Mouse (Mus musculus) heart, embryonic 11.5 days (tissue): Measurements from ENCODE around the gene Calm2. TPM values are rescaled to one million over a fixed set of nuclear protein-coding genes. Genes with fewer than 3 reads are reported as not detected.

Experiments
- ATAC-seq: fragments of 200-750 bp; cut with Nextera tagmentation; replicated peaks from 2 replicates; pipeline ENCODE4 v1.8.0; 2017; ENCODE audit warnings: moderate library complexity; ENCODE audit not compliant: insufficient number of reproducible peaks, low FRiP score, low TSS enrichment
- H3K27ac ChIP-seq: fragments of 300-500 bp; sonication (generic); 2 replicates; pipeline ENCODE4 v1.5.1; 2014; ENCODE audit warnings: mild to moderate bottlenecking, low read depth, low read length
- H3K27me3 ChIP-seq: fragments of 300-500 bp; sonication (generic); 2 replicates; pipeline ENCODE4 v1.6.1; 2014; ENCODE audit warnings: mild to moderate bottlenecking, low read length, mixed read lengths; ENCODE audit not compliant: control insufficient read depth, insufficient read depth
- H3K36me3 ChIP-seq: fragments of 300-500 bp; sonication (generic); 2 replicates; pipeline ENCODE4 v1.6.1; 2014; ENCODE audit warnings: mild to moderate bottlenecking, low read length, moderate library complexity, mixed read lengths; ENCODE audit not compliant: control insufficient read depth, insufficient read depth
- H3K4me1 ChIP-seq: fragments of 300-500 bp; sonication (generic); 2 replicates; pipeline ENCODE4 v1.6.1; 2014; ENCODE audit warnings: low read length; ENCODE audit not compliant: control insufficient read depth, insufficient read depth
- H3K4me2 ChIP-seq: fragments of 300-500 bp; sonication (generic); 2 replicates; pipeline ENCODE4 v1.6.1; 2014; ENCODE audit warnings: mild to moderate bottlenecking, moderate library complexity
- H3K4me3 ChIP-seq: fragments of 300-500 bp; sonication (generic); 2 replicates; pipeline ENCODE4 v1.5.1; 2014; ENCODE audit warnings: low read depth, low read length
- H3K9ac ChIP-seq: fragments of 300-500 bp; sonication (generic); 2 replicates; pipeline ENCODE4 v1.6.1; 2014; ENCODE audit warnings: mild to moderate bottlenecking, low read depth, low read length, moderate library complexity
- H3K9me3 ChIP-seq: fragments of 300-500 bp; sonication (generic); replicated peaks from 2 replicates; pipeline ENCODE4 v1.6.1; 2016; ENCODE audit warnings: low read length; ENCODE audit not compliant: control insufficient read depth
- WGBS: fragments of 180-500 bp; shearing (Covaris S2); extraction: QIAGEN DNeasy Blood & Tissue Kit; methylation state at CpG from one replicate; pipeline ENCODE4 v1.1.7; 2014; ENCODE audit not compliant: insufficient replicate concordance; 5-methylcytosine and 5-hydroxymethylcytosine counted together
- polyA plus RNA-seq: library from polyadenylated mRNA; unstranded; fragments of >200 nt; fragmentation: Nextera tagmentation; extraction: Ambion mirVana; gene quantifications from 2 replicates; pipeline ENCODE4 v1.2.1, GENCODE M21; 2014

Gene Calm2
- polyA plus RNA-seq, 1 experiment from 2014 or later, result 724 TPM

DNA sequence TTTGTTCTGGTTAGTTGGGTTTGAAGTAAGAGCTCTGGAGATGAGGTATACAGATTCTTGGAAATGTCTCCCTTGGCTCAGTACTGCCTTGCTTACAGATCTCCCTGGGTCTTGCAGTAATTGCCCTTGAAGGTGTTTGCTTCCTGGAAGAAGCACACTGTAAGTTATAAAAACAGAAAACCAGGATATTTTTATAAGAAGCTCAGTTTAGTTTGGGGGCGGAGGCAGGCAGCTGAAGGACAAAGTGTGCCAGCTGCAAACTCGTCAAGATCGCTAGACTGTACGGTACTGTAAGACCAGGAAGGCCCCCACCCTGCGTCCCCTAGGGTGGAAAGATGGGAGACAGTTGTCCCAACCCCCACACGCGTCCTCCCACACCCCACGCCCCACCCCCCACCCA is 28.6 kb upstream of the Calm2 start:
- H3K27ac ChIP-seq, result no peak overlapping the region
- peaks cover 29% of the 10 kb centered on the region for H3K4me1 ChIP-seq
- H3K27me3 ChIP-seq, result no peaks in the 10 kb centered on the region
- no peak overlapping the region for H3K9ac ChIP-seq
- no peak overlapping the region for H3K4me2 ChIP-seq
- WGBS, result 46% methylated on average over 8 of the region's 8 CpGs
- no peaks in the 10 kb centered on the region for H3K9me3 ChIP-seq
- ATAC-seq, result no peak
- H3K4me3 ChIP-seq, result no peak overlapping the region
- H3K36me3 ChIP-seq, result no peaks in the 10 kb centered on the region

DNA sequence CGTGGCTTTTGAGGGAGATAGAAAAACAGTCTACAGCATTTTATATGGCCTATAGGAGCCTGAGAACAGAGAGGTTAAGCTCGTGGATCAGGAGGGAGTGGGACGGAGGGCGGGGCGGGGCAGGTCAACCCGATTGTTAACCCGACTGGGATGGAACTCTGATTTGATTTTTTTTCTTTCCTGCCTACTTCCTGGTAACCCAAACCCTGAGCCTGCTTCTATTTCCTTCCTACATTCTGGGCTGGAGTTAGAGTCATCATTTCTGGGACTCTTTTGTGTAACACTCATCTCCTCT is 27.7 kb upstream of the Calm2 start:
- Histone ChIP-seq H3K9ac (peak overlapping the region; percentile 59; the same call in 1 of the 2 replicates), H3K9me3 (no peaks in the 10 kb centered on the region), H3K27me3 (no peaks in the 10 kb centered on the region), H3K4me2 (peak overlapping the region; percentile 75), H3K4me1 (peaks cover 31% of the 10 kb centered on the region), H3K27ac (no peak overlapping the region), H3K4me3 (peak overlapping the region; percentile 41), H3K36me3 (no peaks in the 10 kb centered on the region)
- 4% methylated on average over 7 of the region's 7 CpGs for WGBS
- 0 out of 2 replicates have a peak, but pooled peaks have one; percentile 9 for ATAC-seq

DNA sequence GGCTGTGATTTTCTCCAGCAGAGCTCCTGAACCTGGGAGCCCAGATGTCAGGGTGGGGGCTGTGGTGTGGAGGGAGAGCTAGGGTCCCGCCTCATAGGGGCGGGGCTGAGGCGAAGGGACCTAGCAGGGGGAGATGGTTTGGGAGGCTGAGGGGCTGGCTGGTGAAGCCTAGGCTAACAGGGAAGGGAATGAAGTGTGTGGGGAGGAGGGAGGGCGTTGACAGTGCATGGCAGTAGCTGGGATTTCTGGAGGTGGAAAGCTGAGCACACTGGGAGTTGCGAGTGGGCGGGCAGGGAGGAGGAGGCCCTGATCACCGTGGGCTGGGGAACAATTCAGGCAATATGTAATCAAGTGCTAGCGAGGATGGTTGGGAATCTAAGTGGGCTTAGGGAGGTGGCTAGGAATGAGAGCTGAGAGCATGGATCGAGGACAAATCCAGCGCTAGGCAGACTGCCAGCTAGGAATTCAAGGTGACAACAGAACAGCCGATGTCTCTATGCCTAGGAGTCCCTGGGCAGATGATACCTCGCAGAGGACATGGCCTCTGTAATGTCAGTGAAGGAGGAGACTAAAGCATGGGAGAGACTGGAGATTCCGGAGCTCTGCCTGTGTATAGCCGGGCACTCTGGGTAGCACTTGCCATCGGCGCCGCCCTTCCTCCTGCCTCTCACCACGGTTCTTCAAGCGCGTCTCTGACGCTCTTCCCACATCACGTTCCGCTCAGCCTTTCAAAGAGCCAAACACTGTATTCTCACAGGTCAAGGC is 27.2 kb upstream of the Calm2 start:
- peak overlapping the region; percentile 67 for H3K27ac ChIP-seq
- no peaks in the 10 kb centered on the region for H3K9me3 ChIP-seq
- no peaks in the 10 kb centered on the region for H3K27me3 ChIP-seq
- H3K36me3 ChIP-seq, result no peaks in the 10 kb centered on the region
- ATAC-seq, result peak; percentile 37
- peak overlapping the region; percentile 59 for H3K9ac ChIP-seq
- H3K4me2 ChIP-seq, result peak overlapping the region; percentile 75
- WGBS, result 1% methylated on average over 23 of the region's 23 CpGs
- H3K4me1 ChIP-seq, result peaks cover 31% of the 10 kb centered on the region
- peak overlapping the region; percentile 41 for H3K4me3 ChIP-seq

DNA sequence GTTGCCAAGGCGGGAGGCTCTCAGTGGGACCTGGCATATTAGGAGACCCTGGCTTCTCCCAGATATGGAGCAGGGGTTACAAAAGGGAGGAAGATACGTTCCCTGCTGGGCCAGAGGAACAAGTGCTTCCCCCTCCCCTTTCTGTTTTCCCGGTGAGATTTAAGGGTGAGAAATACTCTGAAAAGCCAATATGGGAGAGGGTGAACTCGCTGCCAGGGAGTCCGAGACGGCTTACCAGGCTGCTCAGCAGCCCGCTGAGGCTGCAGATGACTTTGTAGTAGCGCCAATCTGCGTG is 26.7 kb upstream of the Calm2 start:
- Histone ChIP-seq H3K27me3 (no peaks in the 10 kb centered on the region), H3K4me3 (peak overlapping the region; percentile 41), H3K4me1 (peaks cover 31% of the 10 kb centered on the region), H3K4me2 (peak overlapping the region; percentile 75), H3K36me3 (no peaks in the 10 kb centered on the region), H3K9ac (peak overlapping the region; percentile 59), H3K9me3 (no peaks in the 10 kb centered on the region), H3K27ac (peak overlapping the region; percentile 67)
- 6% methylated on average over 9 of the region's 9 CpGs for WGBS
- ATAC-seq, result no peak

DNA sequence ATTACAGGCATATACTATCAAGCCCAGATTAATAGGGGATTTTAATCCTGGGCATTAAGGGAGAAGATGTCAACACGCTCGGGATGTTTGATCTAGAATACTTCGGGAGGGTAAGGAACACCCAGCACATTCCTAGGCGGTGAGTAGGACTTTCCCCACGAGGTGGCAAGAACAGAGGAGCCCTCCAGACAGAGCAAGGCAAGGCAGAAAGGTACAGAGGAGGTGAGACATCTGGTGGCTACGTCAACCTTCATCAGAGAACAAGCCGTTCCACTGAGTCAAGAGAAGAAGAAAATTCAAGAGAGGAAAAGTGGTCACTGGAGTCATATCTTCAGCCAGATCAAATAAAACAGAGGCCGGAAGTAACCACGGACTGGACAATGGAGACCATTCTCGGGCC is 26.1 kb upstream of the Calm2 start:
- Histone ChIP-seq H3K27me3 (no peaks in the 10 kb centered on the region), H3K36me3 (no peaks in the 10 kb centered on the region), H3K9me3 (no peaks in the 10 kb centered on the region), H3K4me2 (peak overlapping the region; percentile 75), H3K27ac (peak overlapping the region; percentile 67), H3K4me1 (peaks cover 31% of the 10 kb centered on the region), H3K4me3 (peak overlapping the region; percentile 41), H3K9ac (peak overlapping the region; percentile 59; the same call in 1 of the 2 replicates)
- 31% methylated on average over 10 of the region's 10 CpGs for WGBS
- 0 out of 2 replicates have a peak, but pooled peaks have one; percentile 9 for ATAC-seq

DNA sequence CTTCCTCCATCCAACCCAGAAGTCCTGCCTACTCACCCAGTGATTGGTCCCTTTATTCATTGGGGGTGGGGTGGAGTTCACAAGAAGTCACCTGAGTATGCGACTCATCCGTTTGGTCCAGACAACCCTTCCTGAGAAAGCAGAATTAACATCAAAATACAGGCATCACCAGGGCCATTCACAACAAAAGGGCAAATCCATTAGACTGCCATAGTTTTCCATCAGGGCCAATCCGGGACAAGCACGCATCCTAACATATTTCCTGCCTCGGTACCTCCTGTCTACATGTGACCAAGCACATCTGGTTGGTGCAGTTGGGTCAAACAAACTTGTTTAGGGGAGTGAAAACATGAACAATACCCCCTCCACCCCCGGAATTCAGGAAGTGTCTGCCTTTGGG is 24.9 kb upstream of the Calm2 start:
- Histone ChIP-seq H3K4me1 (peaks cover 27% of the 10 kb centered on the region), H3K9me3 (no peaks in the 10 kb centered on the region), H3K4me3 (no peak overlapping the region), H3K36me3 (no peaks in the 10 kb centered on the region), H3K4me2 (no peak overlapping the region), H3K27ac (no peak overlapping the region), H3K27me3 (no peaks in the 10 kb centered on the region), H3K9ac (no peak overlapping the region)
- WGBS, result 58% methylated on average over 6 of the region's 6 CpGs
- no peak for ATAC-seq

DNA sequence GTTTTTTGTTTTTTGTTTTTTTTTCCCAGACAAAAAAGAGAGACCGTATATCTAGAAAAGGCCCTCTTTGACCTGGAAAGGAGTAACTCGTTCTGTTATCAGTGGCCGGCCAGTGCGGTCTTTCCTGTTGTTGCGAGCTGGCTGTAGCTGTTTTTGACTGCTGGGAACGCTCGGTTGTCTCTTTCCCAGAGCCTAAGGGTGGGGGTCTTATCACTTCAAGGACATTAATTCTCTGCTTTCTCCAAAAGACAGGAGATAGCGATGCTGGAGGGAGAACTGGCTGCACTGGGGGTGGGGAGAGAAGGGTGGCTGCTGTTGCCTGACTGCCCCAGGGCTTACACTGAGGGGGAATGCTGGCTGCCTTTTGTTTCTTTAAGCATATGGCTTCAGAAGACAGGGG is 24.1 kb upstream of the Calm2 start:
- H3K4me3 ChIP-seq, result no peak overlapping the region
- H3K4me1 ChIP-seq, result peaks cover 27% of the 10 kb centered on the region
- no peaks in the 10 kb centered on the region for H3K27me3 ChIP-seq
- 0 out of 2 replicates have a peak, but pooled peaks have one; percentile 43 for ATAC-seq
- H3K4me2 ChIP-seq, result peak overlapping the region; percentile 42
- peak overlapping the region; percentile 50; the same call in 1 of the 2 replicates for H3K27ac ChIP-seq
- 0 out of 2 replicates have a peak overlapping the region, but pooled peaks have one; percentile 10 for H3K9ac ChIP-seq
- H3K36me3 ChIP-seq, result no peaks in the 10 kb centered on the region
- 9% methylated on average over 8 of the region's 8 CpGs for WGBS
- H3K9me3 ChIP-seq, result no peaks in the 10 kb centered on the region

DNA sequence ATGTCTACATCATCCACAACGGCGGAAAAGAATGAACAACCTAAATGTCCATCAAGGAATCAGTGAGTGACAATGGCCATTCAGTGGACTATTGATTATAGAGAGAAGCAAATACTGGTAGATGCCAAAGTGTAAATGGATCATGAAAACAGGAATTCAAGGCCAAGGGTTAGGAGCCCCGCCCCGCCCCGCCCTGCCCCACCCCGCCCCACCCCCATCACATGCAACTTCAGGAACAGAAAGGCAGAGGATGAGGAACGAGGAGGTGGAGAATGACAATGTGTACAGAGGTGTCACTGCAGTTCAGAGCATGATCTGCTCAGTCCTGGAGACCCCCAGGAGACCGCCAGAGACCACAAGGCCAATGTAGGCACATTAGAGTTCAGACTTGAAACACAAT is 23.5 kb upstream of the Calm2 start:
- Histone ChIP-seq H3K9me3 (no peaks in the 10 kb centered on the region), H3K9ac (no peak overlapping the region), H3K4me1 (peaks cover 27% of the 10 kb centered on the region), H3K27ac (peak overlapping the region; percentile 50; the same call in 1 of the 2 replicates), H3K27me3 (no peaks in the 10 kb centered on the region), H3K4me3 (no peak overlapping the region), H3K36me3 (no peaks in the 10 kb centered on the region), H3K4me2 (peak overlapping the region; percentile 42)
- no peak for ATAC-seq
- 55% methylated on average over 8 of the region's 8 CpGs for WGBS

DNA sequence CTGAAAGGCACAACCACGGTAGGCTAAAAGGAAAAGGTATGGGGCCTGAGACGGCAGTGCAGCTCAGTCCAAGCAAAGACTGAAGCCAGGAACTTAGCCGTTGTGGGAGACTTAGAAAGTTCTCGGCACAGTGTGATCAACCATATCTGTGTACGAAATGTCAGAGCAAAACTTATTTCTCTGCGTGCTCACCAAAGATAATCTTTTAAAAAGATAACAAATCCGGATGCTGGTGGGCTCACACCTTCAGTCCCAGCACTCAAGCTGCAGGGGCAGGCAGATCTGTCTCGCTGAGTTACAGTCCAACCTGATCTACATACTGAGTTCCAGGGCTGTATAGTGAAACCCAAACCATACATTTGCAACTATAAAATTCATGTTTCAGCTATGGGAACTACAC is 22.7 kb upstream of the Calm2 start:
- no peak overlapping the region for H3K4me3 ChIP-seq
- H3K27me3 ChIP-seq, result no peaks in the 10 kb centered on the region
- H3K27ac ChIP-seq, result no peak overlapping the region
- no peaks in the 10 kb centered on the region for H3K9me3 ChIP-seq
- peaks cover 21% of the 10 kb centered on the region for H3K4me1 ChIP-seq
- no peak for ATAC-seq
- no peaks in the 10 kb centered on the region for H3K36me3 ChIP-seq
- WGBS, result 59% methylated on average over 8 of the region's 8 CpGs
- no peak overlapping the region for H3K9ac ChIP-seq
- no peak overlapping the region for H3K4me2 ChIP-seq
